Mouse (Mus musculus) liver, adult 2 months (tissue): ENCODE results near the gene Abr.

ENCODE experiments used
- CTCF ChIP-seq: fragments of 200-500 bp; IDR thresholded peaks from 2 replicates; pipeline ENCODE4 v1.5.1; 2011; ENCODE audit warnings: low read depth, low read length, control low read depth
- POLR2A ChIP-seq: fragments of 200-500 bp; IDR thresholded peaks from 2 replicates; pipeline ENCODE4 v1.6.1; 2011; ENCODE audit warnings: low read length, control low read depth; ENCODE audit not compliant: insufficient read depth; ENCODE audit errors: extremely low read depth

- TF ChIP-seq CTCF (no peak), POLR2A (no peak)
Measured at GRCm38 (mm10) chr11:76456897-76457296, 165.2 kb downstream of the Abr start.
